Mouse (Mus musculus): ENCODE results near the gene Mapkap1.

Mapkap1 gene

GRCm38 (mm10) chr2:34531801-34532298 is 125.3 kb downstream of the Mapkap1 start:
- no peak for DNase-seq (ENCODE audit: low read depth)

GRCm38 (mm10) chr2:34532394-34532793 is 125.8 kb downstream of the Mapkap1 start:
- no peak for DNase-seq (ENCODE audit: low read depth)

GRCm38 (mm10) chr2:34533281-34533680 is 126.7 kb downstream of the Mapkap1 start:
- DNase-seq (ENCODE audit: low read depth), result no peak

- DNase-seq (ENCODE audit: low read depth), result no peak
Observed at GRCm38 (mm10) chr2:34534996-34535395, 128.4 kb downstream of the Mapkap1 start.

- DNase-seq (ENCODE audit: low read depth), result no peak
Observed at GRCm38 (mm10) chr2:34537356-34537755, 130.8 kb downstream of the Mapkap1 start.

- DNase-seq (ENCODE audit: low read depth), result no peak
Observed at GRCm38 (mm10) chr2:34543581-34543980, 137.0 kb downstream of the Mapkap1 start.

- no peak for DNase-seq (ENCODE audit: low read depth)
Observed at GRCm38 (mm10) chr2:34544021-34544420, 137.4 kb downstream of the Mapkap1 start.

- DNase-seq (ENCODE audit: low read depth), result no peak
Observed at GRCm38 (mm10) chr2:34544646-34545395, 138.2 kb downstream of the Mapkap1 start.

GRCm38 (mm10) chr2:34546176-34546677 is 139.7 kb downstream of the Mapkap1 start:
- DNase-seq (ENCODE audit: low read depth), result peak; percentile 7

GRCm38 (mm10) chr2:34547516-34547915 is 140.9 kb downstream of the Mapkap1 start:
- DNase-seq (ENCODE audit: low read depth), result no peak

GRCm38 (mm10) chr2:34548961-34549360 is 142.4 kb downstream of the Mapkap1 start:
- DNase-seq (ENCODE audit: low read depth), result peak; percentile 12

- DNase-seq (ENCODE audit: low read depth), result no peak
Observed at GRCm38 (mm10) chr2:34549469-34549868, 142.9 kb downstream of the Mapkap1 start.

- DNase-seq (ENCODE audit: low read depth), result no peak
Observed at GRCm38 (mm10) chr2:34552772-34553171, 146.2 kb downstream of the Mapkap1 start.

GRCm38 (mm10) chr2:34553580-34554231 is 147.1 kb downstream of the Mapkap1 start:
- no peak for DNase-seq (ENCODE audit: low read depth)

- peak; percentile 64 for DNase-seq (ENCODE audit: low read depth)
Observed at GRCm38 (mm10) chr2:34560146-34560545, 153.6 kb downstream of the Mapkap1 start.

GRCm38 (mm10) chr2:34563089-34563694 is 156.6 kb downstream of the Mapkap1 start:
- no peak for DNase-seq (ENCODE audit: low read depth)

GRCm38 (mm10) chr2:34563865-34564264 is 157.3 kb downstream of the Mapkap1 start:
- DNase-seq (ENCODE audit: low read depth), result no peak

- DNase-seq (ENCODE audit: low read depth), result no peak
Observed at GRCm38 (mm10) chr2:34566146-34566545, 159.6 kb downstream of the Mapkap1 start.

GRCm38 (mm10) chr2:34566601-34567000 is 160.0 kb downstream of the Mapkap1 start:
- no peak for DNase-seq (ENCODE audit: low read depth)

- DNase-seq (ENCODE audit: low read depth), result no peak
Observed at GRCm38 (mm10) chr2:34569131-34569530, 162.6 kb downstream of the Mapkap1 start.

- DNase-seq (ENCODE audit: low read depth), result no peak
Observed at GRCm38 (mm10) chr2:34570378-34570777, 163.8 kb downstream of the Mapkap1 start.

GRCm38 (mm10) chr2:34571096-34571495 is 164.5 kb downstream of the Mapkap1 start:
- DNase-seq (ENCODE audit: low read depth), result no peak

- no peak for DNase-seq (ENCODE audit: low read depth)
Observed at GRCm38 (mm10) chr2:34573073-34573472, 166.5 kb downstream of the Mapkap1 start.

All from 416B (cell line).